Mouse (Mus musculus) MEL (cell line): Measurements from ENCODE around the gene Trim13. TPM values are rescaled to one million over a fixed set of nuclear protein-coding genes. Genes with fewer than 3 reads are reported as not detected.
A peak's percentile ranks its signal among the peaks of the same experiment; 100 is the strongest.

Source experiments
- DNase-seq: peaks from one replicate; pipeline ENCODE4 v3.0.0; 2011; ENCODE audit warnings: low read depth, low spot score
- H3K27ac ChIP-seq: 2 replicates; pipeline ENCODE4 v1.5.1; 2012; ENCODE audit warnings: low read depth, mild to moderate bottlenecking, control low read depth, low read length, moderate library complexity; ENCODE audit not compliant: control insufficient read depth
- H3K27me3 ChIP-seq, 2 experiments: fragments of 150-350 bp in 1 of 2; sonication (generic) in 1 of 2; 2 replicates each; pipeline ENCODE4 v1.6.1; 2012; ENCODE audit warnings: low read length in 2 of 2, mild to moderate bottlenecking in 2 of 2, improper control_type of control experiment in 1 of 2, moderate library complexity in 1 of 2; ENCODE audit not compliant: insufficient read depth in 2 of 2, control insufficient read depth in 1 of 2
- H3K36me3 ChIP-seq, 2 experiments: 2 replicates each; pipeline ENCODE4 v1.6.1; 2012 to 2014; ENCODE audit warnings: low read length in 2 of 2, improper control_type of control experiment in 1 of 2, inconsistent platforms in 1 of 2, mild to moderate bottlenecking in 1 of 2; ENCODE audit not compliant: insufficient read depth in 2 of 2, control insufficient read depth in 1 of 2
- H3K4me1 ChIP-seq, 2 experiments: fragments of 150-350 bp in 1 of 2; sonication (generic) in 1 of 2; 2 replicates each; pipeline ENCODE4 v1.6.1; 2012; ENCODE audit warnings: low read length in 2 of 2, improper control_type of control experiment in 1 of 2, mild to moderate bottlenecking in 1 of 2; ENCODE audit not compliant: insufficient read depth in 2 of 2, control insufficient read depth in 1 of 2
- H3K4me3 ChIP-seq, 2 experiments: fragments of 150-350 bp in 1 of 2; sonication (generic) in 1 of 2; 2 replicates each; pipeline ENCODE4 v1.5.1; 2012; ENCODE audit warnings: low read depth in 2 of 2, low read length in 2 of 2, mild to moderate bottlenecking in 2 of 2, moderate library complexity in 2 of 2, control low read depth in 1 of 2, improper control_type of control experiment in 1 of 2; ENCODE audit not compliant: control insufficient read depth in 1 of 2, insufficient read depth in 1 of 2
- H3K79me2 ChIP-seq: 2 replicates; pipeline ENCODE4 v1.6.1; 2012; ENCODE audit warnings: mild to moderate bottlenecking, low read length, moderate library complexity; ENCODE audit not compliant: control insufficient read depth, poor library complexity, insufficient read depth
- H3K9ac ChIP-seq: 2 replicates; pipeline ENCODE4 v1.6.1; 2012; ENCODE audit warnings: low read depth, mild to moderate bottlenecking, control low read depth, low read length, moderate library complexity; ENCODE audit not compliant: control insufficient read depth, poor library complexity, severe bottlenecking
- H3K9me3 ChIP-seq: fragments of 150-350 bp; sonication (generic); replicated peaks from 2 replicates; pipeline ENCODE4 v1.6.1; 2012; ENCODE audit warnings: mild to moderate bottlenecking, low read length, improper control_type of control experiment, moderate library complexity; ENCODE audit not compliant: insufficient read depth
- BHLHE40 ChIP-seq: IDR thresholded peaks from 2 replicates; pipeline ENCODE4 v1.6.1; 2012; ENCODE audit warnings: low read depth, mild to moderate bottlenecking, inconsistent platforms, low read length, improper control_type of control experiment, borderline replicate concordance
- CHD2 ChIP-seq: IDR thresholded peaks from 2 replicates; pipeline ENCODE4 v1.6.1; 2011; ENCODE audit warnings: low read length, improper control_type of control experiment
- CTCF ChIP-seq, 3 experiments: IDR thresholded peaks in 2 of 3; conservative IDR thresholded peaks in 1 of 3; 2 replicates each; pipeline ENCODE4 v1.5.1; 2011 to 2012; ENCODE audit warnings: low read length in 3 of 3, low read depth in 2 of 3, mild to moderate bottlenecking in 2 of 3, improper control_type of control experiment in 1 of 3, inconsistent platforms in 1 of 3, mixed read lengths in 1 of 3, moderate library complexity in 1 of 3; ENCODE audit not compliant: control insufficient read depth in 1 of 3, insufficient read depth in 1 of 3, poor library complexity in 1 of 3, severe bottlenecking in 1 of 3
- E2F4 ChIP-seq: IDR thresholded peaks from 2 replicates; pipeline ENCODE4 v1.6.1; 2011; ENCODE audit warnings: low read depth, low read length, improper control_type of control experiment, borderline replicate concordance
- EP300 ChIP-seq, 2 experiments: IDR thresholded peaks; 2 replicates each; pipeline ENCODE4 v1.6.1; 2011; ENCODE audit warnings: improper control_type of control experiment in 2 of 2, low read length in 2 of 2, low read depth in 1 of 2, mild to moderate bottlenecking in 1 of 2
- ETS1 ChIP-seq: IDR thresholded peaks from 2 replicates; pipeline ENCODE4 v1.6.1; 2012; ENCODE audit warnings: low read depth, mild to moderate bottlenecking, inconsistent platforms, low read length, improper control_type of control experiment, moderate library complexity
- GABPA ChIP-seq: IDR thresholded peaks from 2 replicates; pipeline ENCODE4 v1.6.1; 2012; ENCODE audit warnings: low read depth, mild to moderate bottlenecking, inconsistent platforms, low read length, improper control_type of control experiment, moderate library complexity
- JUND ChIP-seq: IDR thresholded peaks from 2 replicates; pipeline ENCODE4 v1.6.1; 2011; ENCODE audit warnings: low read depth, mild to moderate bottlenecking, improper control_type of control experiment, low read length
- KAT2A ChIP-seq: conservative IDR thresholded peaks from 2 replicates; pipeline ENCODE4 v1.6.1; 2012; ENCODE audit warnings: low read depth, low read length, improper control_type of control experiment, inconsistent platforms
- MXI1 ChIP-seq: IDR thresholded peaks from 2 replicates; pipeline ENCODE4 v1.6.1; 2011; ENCODE audit warnings: mild to moderate bottlenecking, low read depth, low read length, improper control_type of control experiment
- NELFE ChIP-seq: IDR thresholded peaks from 2 replicates; pipeline ENCODE4 v1.6.1; 2011; ENCODE audit warnings: low read depth, low read length, improper control_type of control experiment
- POLR2AphosphoS2 ChIP-seq: IDR thresholded peaks from 2 replicates; pipeline ENCODE4 v1.6.1; 2011; ENCODE audit warnings: low read length, improper control_type of control experiment
- RAD21 ChIP-seq: IDR thresholded peaks from 2 replicates; pipeline ENCODE4 v1.6.1; 2011; ENCODE audit warnings: mild to moderate bottlenecking, low read depth, low read length, improper control_type of control experiment
- SMC3 ChIP-seq: IDR thresholded peaks from 2 replicates; pipeline ENCODE4 v1.6.1; 2011; ENCODE audit warnings: low read depth, low read length, improper control_type of control experiment
- TAL1 ChIP-seq: IDR thresholded peaks from 2 replicates; pipeline ENCODE4 v1.6.1; 2012; ENCODE audit warnings: mild to moderate bottlenecking, inconsistent platforms, low read length, moderate library complexity, mixed read lengths
- TBP ChIP-seq: IDR thresholded peaks from 2 replicates; pipeline ENCODE4 v1.8.0; 2011; ENCODE audit warnings: low read depth, low read length, improper control_type of control experiment
- USF1 ChIP-seq: IDR thresholded peaks from 2 replicates; pipeline ENCODE4 v1.6.1; 2014; ENCODE audit warnings: low read depth, mild to moderate bottlenecking, inconsistent platforms, low read length, improper control_type of control experiment, moderate library complexity
- USF2 ChIP-seq, 2 experiments: IDR thresholded peaks; 2 replicates each; pipeline ENCODE4 v1.6.1; 2011 to 2012; ENCODE audit warnings: improper control_type of control experiment in 2 of 2, low read length in 2 of 2, borderline replicate concordance in 1 of 2, inconsistent platforms in 1 of 2, low read depth in 1 of 2, mild to moderate bottlenecking in 1 of 2; ENCODE audit not compliant: insufficient read depth in 1 of 2
- ZC3H11A ChIP-seq: IDR thresholded peaks from 2 replicates; pipeline ENCODE4 v1.6.1; 2012; ENCODE audit warnings: low read depth, mild to moderate bottlenecking, inconsistent platforms, low read length, improper control_type of control experiment
- ZKSCAN1 ChIP-seq: IDR thresholded peaks from 2 replicates; pipeline ENCODE4 v1.6.1; 2012; ENCODE audit warnings: low read depth, mild to moderate bottlenecking, inconsistent platforms, low read length, improper control_type of control experiment, moderate library complexity
- polyA plus RNA-seq, 2 experiments: library from polyadenylated mRNA; stranded (reverse) in 1 of 2; unstranded in 1 of 2; fragments of >175 nt in 1 of 2; fragments of >200 nt in 1 of 2; gene quantifications; 2 replicates each; pipeline versions ENCODE4 v1.2.1 to v1.2.4; 2012; ENCODE audit warnings: low replicate concordance in 2 of 2, low read depth in 1 of 2; ENCODE audit not compliant: insufficient read length in 2 of 2, insufficient read depth in 1 of 2, missing spikeins in 1 of 2
- total RNA-seq: library from RNA; depleted of rRNA; stranded (reverse); fragments of 300-350 nt; gene quantifications from 2 replicates; pipeline ENCODE4 v1.2.3, GENCODE M21; 2012; rRNA removed

Trim13 gene
- 5.4 and 5.9 TPM in 2 replicates for total RNA-seq
- 1 to 10 TPM in 1 of 2 experiments, not detected in 1; 4.8 TPM for polyA plus RNA-seq

- Histone ChIP-seq H3K79me2 (peaks cover 1% of the 10 kb centered on the region; the same call in 1 of the 2 replicates), H3K27me3 (no peaks in the 10 kb centered on the region), H3K9ac (peak within 1 kb of the TSS; percentile 96), H3K4me3 (peak within 1 kb of the TSS; percentile 95 to 96), H3K27ac (no peak within 1 kb of the TSS; the same call in 1 of the 2 replicates), H3K4me1 (peaks cover 0 to 10% of the 10 kb centered on the region in 2 experiments; a peak in 3 of 4 replicates), H3K9me3 (no peaks in the 10 kb centered on the region), H3K36me3 (peaks cover 0 to 8% of the 10 kb centered on the region in 2 experiments; a peak in 2 of 4 replicates)
- TF ChIP-seq USF2 (IDR thresholded peaks at IDR 0.05; ENCODE audit: borderline replicate concordance in 1 of 2, insufficient read depth in 1 of 2, low read depth in 1 of 2, low read length in 2 of 2) (no peak), E2F4 (no peak), MXI1 (no peak), POLR2AphosphoS2 (no peak), JUND (no peak), TAL1 (no peak), EP300 (IDR thresholded peaks at IDR 0.05; ENCODE audit: low read depth in 1 of 2, low read length in 2 of 2) (no peak)
- peak; percentile 29 for DNase-seq
Observed at GRCm38 (mm10) chr14:61597968-61598367, at the start of gene Trim13. TSS of gene Trim13 (plus strand) at chr14:61598247.

- Histone ChIP-seq H3K9me3 (no peaks in the 10 kb centered on the region), H3K36me3 (peaks cover 0 to 2% of the 10 kb centered on the region in 2 experiments; a peak in 1 of 4 replicates), H3K79me2 (no peaks in the 10 kb centered on the region), H3K4me1 (no peaks in the 10 kb centered on the region), H3K27ac (no peak overlapping the region), H3K4me3 (no peak overlapping the region), H3K9ac (no peak overlapping the region), H3K27me3 (no peaks in the 10 kb centered on the region)
- no peak for DNase-seq
- TF ChIP-seq RAD21 (no peak), TAL1 (no peak), BHLHE40 (no peak), ZC3H11A (no peak), ZKSCAN1 (no peak), CHD2 (no peak), SMC3 (no peak), NELFE (no peak)
Observed at GRCm38 (mm10) chr14:61548614-61549013, 49.4 kb upstream of the Trim13 start.

- H3K79me2 ChIP-seq: peaks cover 6% of the 10 kb centered on the region
- peaks cover 0 to 10% of the 10 kb centered on the region in 2 experiments; a peak in 3 of 4 replicates for H3K36me3 ChIP-seq
- no peaks in the 10 kb centered on the region for H3K9me3 ChIP-seq
- no peaks in the 10 kb centered on the region for H3K27me3 ChIP-seq
- H3K4me1 ChIP-seq: peaks cover 4 to 13% of the 10 kb centered on the region in 2 experiments; a peak in 2 of 4 replicates
- H3K27ac ChIP-seq: no peak overlapping the region
- no peak for DNase-seq
- peak; percentile 6 for TF ChIP-seq RAD21
- no peak for TF ChIP-seq ZC3H11A
- TF ChIP-seq TBP: no peak
- TF ChIP-seq USF1: no peak
- TF ChIP-seq CTCF (IDR thresholded peaks at IDR 0.05 in 2 of 3, conservative IDR thresholded peaks at IDR 0.05 in 1 of 3; ENCODE audit: control insufficient read depth in 1 of 3, insufficient read depth in 1 of 3, low read depth in 2 of 3, low read length in 3 of 3, poor library complexity in 1 of 3, severe bottlenecking in 1 of 3): peak in 1 of 3 experiments; percentile 23; a peak in 1 of 6 replicates
- no peak for TF ChIP-seq ETS1
- TF ChIP-seq GABPA: no peak
- TF ChIP-seq KAT2A: no peak
- H3K9ac ChIP-seq: peak overlapping the region; percentile 79
- peak overlapping the region; percentile 70 to 90 for H3K4me3 ChIP-seq
Observed at GRCm38 (mm10) chr14:61555931-61556288, 42.1 kb upstream of the Trim13 start.
